Mouse (Mus musculus): ENCODE results near the gene Rhof.
"Not testable (repeated sequence)": the region's sequence is repeated elsewhere in the genome, so short reads cannot be mapped to it uniquely, and the experiment has no call there.

Gene Rhof

GRCm38 (mm10) chr5:123068115-123068514, 64.4 kb downstream of the Rhof start, which contains the start of gene Tmem120b:
Gene Tmem120b, plus strand, starts transcription at chr5:123068415.
- no peak for DNase-seq (ENCODE audit: low read depth, low spot score)

- DNase-seq (ENCODE audit: low read depth, low spot score), result peak; percentile 71
Measured at GRCm38 (mm10) chr5:123067395-123067995, 65.0 kb downstream of the Rhof start.

GRCm38 (mm10) chr5:123064207-123064606, 68.3 kb downstream of the Rhof start:
- DNase-seq (ENCODE audit: low read depth, low spot score), result peak; percentile 95

DNA sequence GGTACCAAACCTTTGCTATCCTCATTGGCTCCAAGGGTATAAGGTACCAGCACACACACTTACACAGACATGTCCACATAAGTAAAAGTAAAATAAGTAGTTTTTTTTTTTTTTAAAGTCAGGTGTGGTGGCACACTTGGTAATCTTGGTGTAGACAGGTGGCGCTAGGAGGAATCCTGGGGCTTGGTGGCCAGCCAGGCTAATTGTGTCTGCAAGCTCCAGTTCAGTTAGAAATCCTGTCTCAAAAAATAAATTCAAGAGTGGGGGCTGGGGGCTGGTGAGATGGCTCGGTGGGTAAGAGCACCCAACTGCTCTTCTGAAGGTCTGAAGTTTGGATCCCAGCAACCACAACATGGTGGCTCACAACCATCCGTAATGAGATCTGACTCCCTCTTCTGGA, 69.4 kb downstream of the Rhof start:
- no peak for DNase-seq (ENCODE audit: low read depth, low spot score)

DNA sequence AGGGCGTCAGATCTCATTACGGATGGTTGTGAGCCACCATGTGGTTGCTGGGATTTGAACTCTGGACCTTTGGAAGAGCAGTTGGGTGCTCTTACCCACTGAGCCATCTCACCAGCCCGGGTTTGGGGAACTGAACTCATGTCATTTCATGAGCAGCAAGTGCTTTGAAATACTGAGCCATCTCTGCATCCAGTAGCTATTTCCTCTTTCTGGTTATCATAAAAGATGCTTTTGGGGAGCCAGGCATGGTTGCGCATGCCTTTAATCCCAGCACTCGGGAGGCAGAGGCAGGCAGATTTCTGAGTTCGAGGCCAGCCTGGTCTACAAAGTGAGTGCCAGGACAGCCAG, 71.1 kb downstream of the Rhof start:
- DNase-seq (ENCODE audit: low read depth, low spot score), result not testable (repeated sequence)

DNA sequence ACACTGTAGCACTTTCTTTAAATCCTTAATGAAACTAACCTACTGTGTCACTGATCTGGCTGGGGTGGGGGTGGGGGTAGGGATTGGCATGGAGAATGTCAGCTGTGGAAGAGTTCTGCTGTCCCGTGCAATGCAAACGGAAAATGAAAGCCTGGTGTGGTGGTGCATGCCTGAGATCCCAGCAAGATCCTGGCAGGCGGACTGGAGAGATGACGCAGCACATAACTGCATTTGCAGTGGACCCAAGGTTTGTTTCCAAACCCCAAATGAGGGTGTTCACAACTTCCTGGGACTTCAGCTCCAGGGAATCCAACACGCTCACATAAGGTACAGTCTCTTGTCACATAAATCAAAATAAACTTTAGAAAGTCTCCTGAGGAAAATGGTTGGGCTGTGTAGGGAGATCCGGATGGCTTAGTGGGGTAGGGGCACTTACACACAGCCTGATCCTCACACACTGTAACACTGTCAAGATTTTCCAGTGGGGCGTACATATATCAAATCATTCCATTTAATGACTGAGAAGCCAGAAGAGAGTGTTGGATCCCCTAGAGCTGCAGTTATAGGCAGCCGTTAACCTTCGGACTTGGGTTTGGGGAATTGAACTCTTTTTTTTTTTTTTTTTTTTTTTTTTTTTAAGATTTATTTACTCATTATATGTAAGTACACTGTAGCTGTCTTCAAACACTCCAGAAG, 71.6 kb downstream of the Rhof start:
- DNase-seq (ENCODE audit: low read depth, low spot score), result no peak

DNA sequence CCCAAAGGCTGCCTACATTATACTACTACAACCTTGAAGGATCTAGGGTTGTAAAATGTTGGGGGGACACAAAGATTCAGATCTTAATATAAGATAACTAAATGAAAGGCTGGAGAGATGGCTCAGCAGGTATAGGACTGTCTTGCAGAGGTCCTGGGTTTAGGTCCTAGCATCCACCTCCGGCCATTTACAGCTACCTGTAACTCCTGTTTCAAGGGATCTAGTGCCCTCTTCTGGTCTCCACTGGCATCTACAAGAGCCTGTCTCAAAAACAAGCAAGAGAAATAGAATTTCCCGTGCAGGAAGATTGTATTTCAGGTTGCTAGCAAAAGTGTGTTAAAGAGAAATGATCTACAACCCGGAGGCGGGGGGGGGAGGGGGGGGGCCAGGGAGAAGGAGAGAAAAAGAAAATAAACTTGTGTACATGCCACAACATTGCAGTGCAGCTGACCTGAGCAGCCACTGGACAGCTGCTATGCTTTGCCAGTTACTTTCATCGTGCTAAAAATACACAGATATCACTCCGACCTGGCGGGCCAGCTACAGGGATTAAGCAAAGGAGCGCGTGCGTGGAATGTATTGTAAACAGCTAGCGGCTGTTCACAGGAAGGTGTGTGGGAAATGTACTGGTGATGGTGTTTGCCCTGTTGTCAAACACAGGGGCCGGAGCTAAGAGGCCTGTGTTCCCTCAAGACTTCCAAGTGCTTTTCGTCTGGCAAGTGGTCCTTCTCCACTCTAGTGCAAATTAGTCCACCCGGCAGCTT, 72.6 kb downstream of the Rhof start:
- peak; percentile 74 for DNase-seq (ENCODE audit: low read depth, low spot score)

- DNase-seq (ENCODE audit: low read depth, low spot score), result no peak
Measured at GRCm38 (mm10) chr5:123058251-123059102, 74.0 kb downstream of the Rhof start.

- DNase-seq (ENCODE audit: low read depth, low spot score), result peak; percentile 100
Measured at GRCm38 (mm10) chr5:123057366-123058250, 74.9 kb downstream of the Rhof start.

All from 3T3-L1 (cell line).